Mouse (Mus musculus) CD4-positive, CD25-positive, alpha-beta regulatory T cell, adult 4 months (primary cell): ENCODE measurements around the gene Ubr2. TPM values are rescaled to one million over a fixed set of nuclear protein-coding genes. Genes with fewer than 3 reads are reported as not detected.

Source experiments
- ATAC-seq: one replicate; pipeline ENCODE4 v1.8.0; 2017
- polyA plus RNA-seq, 2 experiments: library from polyadenylated mRNA; unstranded; fragments of 100-300 nt; shearing (Covaris generic); gene quantifications; one replicate each; pipeline ENCODE4 v1.2.1; 2017

Ubr2 gene
- polyA plus RNA-seq, 2 experiments from 2014 or later = 13.7 to 20.3 TPM

DNA sequence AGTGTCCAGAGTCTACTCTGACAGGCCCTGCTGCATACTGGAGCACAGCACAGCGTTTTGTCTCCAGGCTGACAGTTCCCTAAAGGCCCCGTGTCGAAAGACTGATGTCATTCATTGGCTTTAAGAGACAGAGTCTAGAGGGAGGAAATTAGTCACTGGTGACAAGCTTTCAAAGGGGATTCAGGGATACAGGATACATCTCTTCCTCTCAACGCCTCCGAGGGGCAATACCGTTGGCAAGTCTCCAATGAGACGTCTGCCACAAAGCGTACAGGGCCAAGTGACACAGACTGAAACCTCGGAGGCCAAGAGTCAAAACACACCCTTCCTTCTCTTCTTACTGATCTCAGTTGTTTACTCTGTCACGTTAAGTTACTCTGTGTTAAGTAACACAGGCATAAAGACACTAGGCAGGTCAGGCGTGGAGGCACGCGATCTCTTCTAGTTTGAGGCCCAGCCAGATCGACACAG lies 130.5 kb downstream of the Ubr2 start:
- peak; percentile 87 for ATAC-seq

Other genes with a start within 250 kb of the Ubr2 start
- gene Ptcra, start 246.8 kb downstream of the Ubr2 start, polyA plus RNA-seq = under 1 TPM in 1 of 2 experiments, not detected in 1; 0.49 TPM
- gene 2310039H08Rik, start 237.9 kb downstream of the Ubr2 start, polyA plus RNA-seq = 10 to 100 TPM; 16.1 to 18.9 TPM
- 100 to 1,000 TPM; 159 to 205 TPM for gene Rpl7l1, start 227.9 kb downstream of the Ubr2 start, polyA plus RNA-seq
- gene Bicral, start 152.1 kb downstream of the Ubr2 start, polyA plus RNA-seq = 10 to 100 TPM; 10.8 to 11.9 TPM
- 1 to 10 TPM; 8.4 to 9.1 TPM for gene Tbcc, start 119.9 kb downstream of the Ubr2 start, polyA plus RNA-seq
- not detected for gene Prph2, start 100.1 kb downstream of the Ubr2 start, polyA plus RNA-seq